19 mouse cellular contexts compared by ENCODE assay signal in genomic region chr3:38573594-38573993, GRCm38 (mm10).
A peak's percentile ranks its signal among the peaks of the same experiment; 100 is the strongest.
DNase-seq lines count a peak whose midpoint lies in the region; ATAC-seq lines count a peak whose summit lies in the region.
"Had no signal": no experiment of that assay in that cellular context is flagged by ENCODE, and none has a peak within 500 bp of the region (broad histone marks: within the 10 kb centered on the region; RNA-seq: fewer than 3 reads in every experiment).

No protein-coding gene starts in this region.

- no peaks in the 10 kb centered on the region for H3K27me3 ChIP-seq in liver, embryonic 11.5 days (replicated peaks; ENCODE audit: control insufficient read depth, insufficient read depth, low read length)
- H3K27me3 ChIP-seq in hindbrain, embryonic 14.5 days (ENCODE audit: control insufficient read depth, insufficient read depth, low read length), result no peaks in the 10 kb centered on the region
- no peaks in the 10 kb centered on the region for H3K27me3 ChIP-seq in midbrain, embryonic 16.5 days (ENCODE audit: control insufficient read depth, insufficient read depth, low read depth, low read length)
- H3K27me3 ChIP-seq: embryonic facial prominence, embryonic 12.5 days; forebrain, embryonic 13.5 days; forebrain, embryonic 15.5 days had no signal

- peak; percentile 61; the same call in 1 of the 2 replicates for ATAC-seq in liver, embryonic 11.5 days (replicated peaks; ENCODE audit: low FRiP score)
- peak; percentile 71 for ATAC-seq in common myeloid progenitor, adult 5-6 weeks (replicated peaks; ENCODE audit: low read depth, poor library complexity, severe bottlenecking)
- peak; percentile 83 for ATAC-seq in megakaryocyte progenitor cell, adult 5-6 weeks (replicated peaks; ENCODE audit: poor library complexity)
- no peak for ATAC-seq in hindbrain, embryonic 14.5 days (ENCODE audit: low FRiP score)
- no peak for ATAC-seq in midbrain, embryonic 16.5 days
- ATAC-seq: forebrain, embryonic 13.5 days; forebrain, embryonic 15.5 days had no signal

- H3K4me1 ChIP-seq in liver, embryonic 11.5 days (replicated peaks; ENCODE audit: control insufficient read depth, insufficient read depth, low read length), result peaks cover 3% of the 10 kb centered on the region; the same call in 1 of the 2 replicates
- peaks cover 7% of the 10 kb centered on the region for H3K4me1 ChIP-seq in hindbrain, embryonic 14.5 days (replicated peaks; ENCODE audit: control insufficient read depth, insufficient read depth, low read length)
- peaks cover 8% of the 10 kb centered on the region for H3K4me1 ChIP-seq in midbrain, embryonic 16.5 days (ENCODE audit: control insufficient read depth, insufficient read depth, low read length)

- H3K4me3 ChIP-seq in liver, embryonic 11.5 days (ENCODE audit: low read depth, low read length), result no peak overlapping the region
- H3K4me3 ChIP-seq in hindbrain, embryonic 14.5 days (replicated peaks; ENCODE audit: low read length), result no peak overlapping the region
- no peak overlapping the region for H3K4me3 ChIP-seq in midbrain, embryonic 16.5 days (ENCODE audit: low read depth, low read length)
- H3K4me3 ChIP-seq: embryonic facial prominence, embryonic 10.5 days; embryonic facial prominence, embryonic 12.5 days; forebrain, embryonic 13.5 days; forebrain, embryonic 15.5 days had no signal

- 67% methylated on average over 5 of the region's 5 CpGs for WGBS in liver, embryonic 11.5 days
- 89% methylated on average over 5 of the region's 5 CpGs for WGBS in hindbrain, embryonic 14.5 days
- WGBS in midbrain, embryonic 16.5 days, result 93% methylated on average over 5 of the region's 5 CpGs

- no peak overlapping the region for H3K27ac ChIP-seq in liver, embryonic 11.5 days (ENCODE audit: low read depth, low read length)
- H3K27ac ChIP-seq in hindbrain, embryonic 14.5 days, result no peak overlapping the region
- H3K27ac ChIP-seq in midbrain, embryonic 16.5 days (ENCODE audit: low read length), result no peak overlapping the region
- H3K27ac ChIP-seq: embryonic facial prominence, embryonic 10.5 days; embryonic facial prominence, embryonic 12.5 days; forebrain, embryonic 13.5 days; forebrain, embryonic 15.5 days had no signal

- no peak overlapping the region for H3K4me2 ChIP-seq in liver, embryonic 11.5 days
- no peak overlapping the region for H3K4me2 ChIP-seq in hindbrain, embryonic 14.5 days (replicated peaks)
- no peak overlapping the region for H3K4me2 ChIP-seq in midbrain, embryonic 16.5 days (ENCODE audit: low read length)
- H3K4me2 ChIP-seq: embryonic facial prominence, embryonic 12.5 days; forebrain, embryonic 13.5 days; forebrain, embryonic 15.5 days had no signal

- no peak for DNase-seq in liver, embryonic 11.5 days (ENCODE audit: low spot score)
- DNase-seq in liver, result no peak
- no peak for DNase-seq in hindbrain, embryonic 14.5 days (ENCODE audit: low spot score)
- DNase-seq: adrenal gland, adult 2 months; adrenal gland, postnatal 10 days; adrenal gland, postnatal 25 days; cerebellum, adult 11 months; cerebellum, adult 18-20 months; cerebellum, adult 8-10 months; cerebellum, adult 9-11 months; cerebellum, postnatal 14 days; cerebellum, postnatal 36 days had no signal

- H3K36me3 ChIP-seq in liver, embryonic 11.5 days (ENCODE audit: control insufficient read depth, insufficient read depth, low read length), result no peaks in the 10 kb centered on the region
- H3K36me3 ChIP-seq in hindbrain, embryonic 14.5 days (replicated peaks; ENCODE audit: control insufficient read depth, insufficient read depth), result no peaks in the 10 kb centered on the region
- H3K36me3 ChIP-seq in midbrain, embryonic 16.5 days (ENCODE audit: control insufficient read depth, insufficient read depth, low read length), result no peaks in the 10 kb centered on the region
- H3K36me3 ChIP-seq: embryonic facial prominence, embryonic 10.5 days; embryonic facial prominence, embryonic 12.5 days; forebrain, embryonic 15.5 days had no signal

- H3K9ac ChIP-seq in liver, embryonic 11.5 days (ENCODE audit: low read depth, low read length), result no peak overlapping the region
- no peak overlapping the region for H3K9ac ChIP-seq in hindbrain, embryonic 14.5 days
- H3K9ac ChIP-seq in midbrain, embryonic 16.5 days (ENCODE audit: low read depth, low read length), result no peak overlapping the region
- H3K9ac ChIP-seq: embryonic facial prominence, embryonic 12.5 days; forebrain, embryonic 13.5 days; forebrain, embryonic 15.5 days had no signal

- no peaks in the 10 kb centered on the region for H3K9me3 ChIP-seq in liver, embryonic 11.5 days (ENCODE audit: control insufficient read depth, low read length)
- no peaks in the 10 kb centered on the region for H3K9me3 ChIP-seq in hindbrain, embryonic 14.5 days (ENCODE audit: control insufficient read depth, low read length)
- no peaks in the 10 kb centered on the region for H3K9me3 ChIP-seq in midbrain, embryonic 16.5 days (replicated peaks; ENCODE audit: control insufficient read depth, low read length, poor library complexity, severe bottlenecking)
- H3K9me3 ChIP-seq: embryonic facial prominence, embryonic 10.5 days; embryonic facial prominence, embryonic 12.5 days; forebrain, embryonic 13.5 days; forebrain, embryonic 15.5 days had no signal

Comparison
In these comparisons a context has a peak if more than half of its experiments do, and no peak if none do; other contexts are left out.
1. ATAC-seq: peak in liver, embryonic 11.5 days (single experiment), common myeloid progenitor, adult 5-6 weeks (single experiment) and megakaryocyte progenitor cell, adult 5-6 weeks (single experiment); none in hindbrain, embryonic 14.5 days (single experiment) and midbrain, embryonic 16.5 days (single experiment).